35 mouse cellular contexts compared by ENCODE assay signal in the genomic region with DNA sequence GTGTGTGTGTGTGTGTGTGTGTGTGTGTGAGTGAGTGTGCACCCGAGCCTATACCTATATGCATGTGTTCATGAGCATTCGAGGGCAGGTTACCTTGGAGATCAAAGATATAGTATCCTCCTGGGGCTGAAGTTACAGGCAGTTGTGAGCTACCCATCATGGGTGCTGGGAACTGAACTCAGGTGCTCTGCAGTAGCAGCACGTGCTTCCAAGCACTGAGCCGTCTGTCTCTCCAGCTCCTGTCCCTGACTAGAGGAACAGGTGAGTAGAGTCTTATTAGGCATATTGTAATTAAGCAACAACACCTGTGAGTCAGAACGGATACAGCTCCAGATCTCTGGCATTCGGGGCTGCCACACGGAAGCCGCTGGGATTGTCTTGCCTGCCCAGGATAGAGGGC. TPM values are rescaled to one million over a fixed set of nuclear protein-coding genes. Genes with fewer than 3 reads are reported as not detected.
"Had no signal": no experiment of that assay in that cellular context is flagged by ENCODE, and none has a peak within 500 bp of the region (broad histone marks: within the 10 kb centered on the region; RNA-seq: fewer than 3 reads in every experiment).

No protein-coding gene starts in this region.

- H3K4me2 ChIP-seq: heart, embryonic 11.5 days; heart, embryonic 13.5 days; heart, embryonic 15.5 days; hindbrain, embryonic 12.5 days; hindbrain, embryonic 14.5 days; limb, embryonic 12.5 days had no signal

- DNase-seq: gastrocnemius, adult 2 months; gastrocnemius, postnatal 10 days; gastrocnemius, postnatal 25 days; heart, adult 2 months; heart, postnatal 14 days; heart, postnatal 4 days; kidney, adult 18-20 months; kidney, adult 8-10 months; kidney, postnatal 10 days; kidney, postnatal 25 days; kidney, postnatal 4 days; liver had no signal

- H3K9ac ChIP-seq: heart, embryonic 13.5 days; heart, embryonic 15.5 days; hindbrain, embryonic 12.5 days; hindbrain, embryonic 14.5 days; limb, embryonic 12.5 days; liver, embryonic 14.5 days had no signal

- H3K4me3 ChIP-seq: gastrocnemius, adult 2 months; heart, adult 2 months; heart, embryonic 13.5 days; heart, embryonic 15.5 days; hindbrain, embryonic 10.5 days; hindbrain, embryonic 12.5 days; layer of hippocampus, adult 2 months; left cerebral cortex, adult 2 months; limb, embryonic 10.5 days; limb, embryonic 12.5 days had no signal

- H3K9me3 ChIP-seq: heart, embryonic 13.5 days; heart, embryonic 15.5 days; hindbrain, embryonic 10.5 days; hindbrain, embryonic 12.5 days; limb, embryonic 10.5 days; limb, embryonic 12.5 days had no signal

- H3K4me1 ChIP-seq: heart, embryonic 13.5 days; heart, embryonic 15.5 days; hindbrain, embryonic 10.5 days; hindbrain, embryonic 12.5 days; limb, embryonic 10.5 days; limb, embryonic 12.5 days had no signal

- ATAC-seq: hindbrain, embryonic 16.5 days; inflammation-experienced regulatory T-cells, adult 6 months; intestine, postnatal 0 days had no signal

- H3K27ac ChIP-seq: gastrocnemius, adult 2 months; heart, adult 2 months; heart, embryonic 13.5 days; heart, embryonic 15.5 days; hindbrain, embryonic 10.5 days; hindbrain, embryonic 12.5 days; hindbrain, embryonic 14.5 days; layer of hippocampus, adult 2 months; left cerebral cortex, adult 2 months; limb, embryonic 10.5 days; limb, embryonic 12.5 days; liver, embryonic 14.5 days had no signal

- H3K36me3 ChIP-seq: heart, embryonic 13.5 days; heart, embryonic 15.5 days; hindbrain, embryonic 10.5 days; hindbrain, embryonic 12.5 days; limb, embryonic 10.5 days; limb, embryonic 12.5 days had no signal

- H3K27me3 ChIP-seq: heart, embryonic 13.5 days; heart, embryonic 15.5 days; hindbrain, embryonic 12.5 days; limb, embryonic 12.5 days had no signal

RNA-seq across cellular contexts. Expression of a gene that starts 1.7 kb away (rescaled TPM):
- total RNA-seq: gastrocnemius, adult 2 months; gastrocnemius, postnatal 10 days; gastrocnemius, postnatal 25 days; granulocyte monocyte progenitor cell, adult 5-6 weeks; heart, adult 2 months; heart, postnatal 14 days; heart, postnatal 4 days; layer of hippocampus, adult 2 months; layer of hippocampus, postnatal 25 days; left cerebral cortex, adult 2 months; left cerebral cortex, postnatal 14 days; left cerebral cortex, postnatal 36 days had no signal
- polyA plus RNA-seq: frontal cortex, adult 2 months; heart, adult 2 months; heart, embryonic 11.5 days; heart, embryonic 13.5 days; heart, embryonic 15.5 days; heart, postnatal 0 days; hindbrain, embryonic 10.5 days; hindbrain, embryonic 12.5 days; hindbrain, embryonic 14.5 days; inflammation-experienced regulatory T-cells, adult 6 months; kidney, embryonic 14.5 days; kidney, embryonic 16.5 days; limb, embryonic 10.5 days; limb, embryonic 12.5 days; limb, embryonic 14.5 days had no signal

RNA-seq across cellular contexts. Expression of a gene that starts 59.2 kb away (rescaled TPM):
- total RNA-seq: granulocyte monocyte progenitor cell, adult 5-6 weeks had no signal
